Mouse (Mus musculus) liver, embryonic 14 days (tissue): ENCODE results near the gene Shd. TPM values are rescaled to one million over a fixed set of nuclear protein-coding genes. Genes with fewer than 3 reads are reported as not detected.

ENCODE experiments used
- polyA plus RNA-seq: library from polyadenylated mRNA; depleted of rRNA; stranded (reverse); fragments of >200 nt; gene quantifications from 2 replicates; pipeline ENCODE4 v1.2.3, GENCODE M21; 2012; rRNA removed

The Shd gene
- polyA plus RNA-seq, result 0.23 and 0.38 TPM in 2 replicates

GRCm38 (mm10) chr17:55969966-55970891 lies at the start of gene Shd:
Shd (plus strand) TSS chr17:55970467.

DNA sequence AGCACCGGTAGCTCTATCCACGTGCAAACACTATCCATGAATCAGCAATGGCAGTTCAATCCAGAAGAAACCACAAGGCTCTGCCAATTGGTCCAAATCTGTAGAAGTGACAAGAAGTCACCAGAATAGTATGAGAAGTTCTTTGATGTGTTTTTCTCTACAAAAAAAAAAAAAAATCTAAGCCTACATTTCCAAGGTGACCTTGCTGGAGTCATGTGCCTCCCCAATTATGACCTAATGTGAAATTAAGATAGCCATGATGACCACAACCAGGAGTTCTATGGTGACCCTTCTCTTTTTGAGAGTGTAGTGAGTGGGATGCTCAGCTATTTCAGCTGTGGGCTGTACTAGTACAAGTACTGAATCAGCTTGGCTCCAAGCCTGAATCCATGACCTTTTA lies 20.9 kb upstream of the Shd start, which contains the start of gene Zfp119b:
TSS of gene Zfp119b (minus strand) at position 101 of the 400 bp plus-strand sequence.

GRCm38 (mm10) chr17:55952447-55953027 lies 17.7 kb upstream of the Shd start, which contains the start of gene Ebi3:
Ebi3 (plus strand) TSS chr17:55952640.

GRCm38 (mm10) chr17:55958918-55959728 lies 11.1 kb upstream of the Shd start, which contains the start of gene Yju2:
Yju2 (plus strand) TSS chr17:55959099.

DNA sequence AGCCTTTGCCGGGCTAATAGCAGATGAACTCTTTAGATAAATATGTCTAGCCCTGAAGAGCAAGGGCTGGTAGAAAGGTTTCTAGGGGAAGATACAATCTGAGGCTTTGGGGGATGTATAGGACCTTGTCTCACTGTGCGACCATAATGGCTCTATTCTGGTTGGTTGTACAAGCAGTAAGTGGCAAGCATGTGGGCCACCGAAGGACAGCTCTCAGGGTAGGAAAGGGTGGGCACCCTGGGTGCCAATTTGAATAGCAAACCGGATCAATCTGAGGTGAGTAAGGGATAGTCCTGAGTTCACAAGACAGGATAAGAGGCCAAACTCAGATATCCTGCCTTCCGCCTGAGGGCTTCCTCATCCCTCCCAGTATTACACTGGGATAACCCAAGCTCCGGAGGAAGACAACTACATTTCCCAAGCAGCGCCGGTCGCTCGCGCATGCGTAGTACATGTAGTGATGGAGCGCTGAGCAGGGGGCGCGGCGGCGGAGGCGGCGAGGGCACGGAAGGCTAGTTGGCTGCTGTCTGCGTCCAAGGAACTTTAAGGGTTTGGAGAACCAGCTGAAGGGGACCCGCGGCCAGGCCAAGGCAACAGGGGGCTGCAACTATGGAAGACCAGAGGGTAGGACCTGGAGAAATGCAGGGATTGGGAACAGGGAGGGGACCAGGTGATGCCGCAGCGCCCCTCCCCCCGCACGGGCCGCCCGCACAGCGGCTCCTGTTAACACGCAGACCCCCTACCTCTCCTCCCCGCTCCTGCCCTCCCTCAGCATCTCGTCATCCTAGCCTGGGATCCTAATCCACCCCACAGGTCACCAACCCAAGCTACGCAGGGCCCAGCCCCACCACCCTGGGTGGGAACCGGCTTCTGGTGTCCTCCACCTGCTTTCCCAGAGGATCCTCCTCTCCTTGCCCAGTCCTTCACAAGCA lies 16.0 kb downstream of the Shd start, which contains the start of gene Fsd1:
TSS of gene Fsd1 (plus strand) at position 480 of the 932 bp plus-strand sequence.

GRCm38 (mm10) chr17:56005415-56006061 lies 35.3 kb downstream of the Shd start, which contains the start of the genes Stap2 and Mpnd:
Stap2 (minus strand) TSS chr17:56005584.
Mpnd (plus strand) TSS chr17:56005711.

Other genes starting within 250 kb of the Shd start
- 0.80 and 1.3 TPM in 2 replicates for gene Adgre4, start 220.5 kb upstream of the Shd start, polyA plus RNA-seq
- 0.84 and 0.92 TPM in 2 replicates for gene Zfp119a, start 91.5 kb upstream of the Shd start, polyA plus RNA-seq
- 3.6 TPM in 2 replicates for gene Zfp959, start 78.4 kb upstream of the Shd start, polyA plus RNA-seq
- gene Zfp119b, start 21.0 kb upstream of the Shd start, polyA plus RNA-seq, result 1.0 and 1.1 TPM in 2 replicates
- gene Ebi3, start 17.8 kb upstream of the Shd start, polyA plus RNA-seq, result 3.0 and 4.2 TPM in 2 replicates
- gene Yju2, start 11.4 kb upstream of the Shd start, polyA plus RNA-seq, result 5.0 and 5.9 TPM in 2 replicates
- gene Fsd1, start 16.0 kb downstream of the Shd start, polyA plus RNA-seq, result 0.08 and 0.25 TPM in 2 replicates
- gene Stap2, start 35.1 kb downstream of the Shd start, polyA plus RNA-seq, result 1.9 and 2.0 TPM in 2 replicates
- gene Mpnd, start 35.2 kb downstream of the Shd start, polyA plus RNA-seq, result 14.0 and 16.4 TPM in 2 replicates
- 25.3 and 29.6 TPM in 2 replicates for gene Sh3gl1, start 66.2 kb downstream of the Shd start, polyA plus RNA-seq
- 16.0 and 18.2 TPM in 2 replicates for gene Chaf1a, start 70.0 kb downstream of the Shd start, polyA plus RNA-seq
- 7.6 and 8.7 TPM in 2 replicates for gene Ubxn6, start 104.6 kb downstream of the Shd start, polyA plus RNA-seq
- gene Hdgfl2, start 109.2 kb downstream of the Shd start, polyA plus RNA-seq, result 30.2 and 32.2 TPM in 2 replicates
- 0.02 TPM in 2 replicates for gene Plin4, start 139.3 kb downstream of the Shd start, polyA plus RNA-seq
- 0.15 and 0.16 TPM in 2 replicates for gene Plin5, start 147.1 kb downstream of the Shd start, polyA plus RNA-seq
- 0.17 and 0.18 TPM in 2 replicates for gene Lrg1, start 151.5 kb downstream of the Shd start, polyA plus RNA-seq
- gene Sema6b, start 169.9 kb downstream of the Shd start, polyA plus RNA-seq, result 0.93 and 0.95 TPM in 2 replicates
- gene Tnfaip8l1, start 192.0 kb downstream of the Shd start, polyA plus RNA-seq, result 1.4 and 1.7 TPM in 2 replicates
- gene Mydgf, start 213.5 kb downstream of the Shd start, polyA plus RNA-seq, result 38.1 and 40.3 TPM in 2 replicates
- gene Dpp9, start 248.4 kb downstream of the Shd start, polyA plus RNA-seq, result 12.9 and 15.0 TPM in 2 replicates